Mouse (Mus musculus) CH12.LX (cell line): ENCODE measurements around the gene Pgf.

Source experiments
- NELFE ChIP-seq: IDR thresholded peaks from 2 replicates; pipeline ENCODE4 v1.6.1; 2011; ENCODE audit warnings: low read depth, low read length, improper control_type of control experiment
- POLR2A ChIP-seq: IDR thresholded peaks from 2 replicates; pipeline ENCODE4 v1.6.1; 2011; ENCODE audit warnings: low read depth, mild to moderate bottlenecking, improper control_type of control experiment, low read length
- USF1 ChIP-seq: IDR thresholded peaks from 2 replicates; pipeline ENCODE4 v1.6.1; 2014; ENCODE audit warnings: low read depth, mild to moderate bottlenecking, inconsistent platforms, low read length, improper control_type of control experiment
- USF2 ChIP-seq: conservative IDR thresholded peaks from 2 replicates; pipeline ENCODE4 v1.6.1; 2011; ENCODE audit warnings: low read depth, low read length, improper control_type of control experiment

DNA sequence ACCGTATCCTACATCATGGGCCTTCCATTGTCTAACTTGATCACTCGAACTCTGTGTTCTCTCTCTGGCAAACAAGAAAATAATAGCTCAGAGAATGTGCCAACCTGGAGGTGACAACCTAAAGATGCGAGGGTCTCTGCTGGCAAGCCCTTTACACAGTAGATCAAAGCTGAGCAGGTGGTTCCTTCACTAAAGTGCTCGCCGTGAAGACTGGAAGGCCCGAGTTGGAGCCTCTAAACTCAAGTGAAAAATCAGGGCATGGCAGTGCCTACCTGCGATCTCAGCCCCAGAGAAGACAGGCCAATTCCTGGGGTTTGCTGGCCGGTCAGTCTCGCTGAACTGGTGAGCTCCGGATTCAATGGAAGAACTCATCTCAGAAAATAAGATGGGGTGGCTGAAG lies 15.6 kb upstream of the Pgf start:
- TF ChIP-seq USF2 (no peak), NELFE (no peak), USF1 (no peak), POLR2A (no peak)
